Mouse (Mus musculus) adrenal gland (tissue): Measurements from ENCODE around the gene Efna2.

Source experiments
- intact Hi-C: fragments of 180-260 bp; cut with DNase I; formaldehyde crosslinking; loops from one replicate; pipeline ENCODE4 v1.15.1; 2025

Gene Efna2

GRCm38 (mm10) chr10:80141243-80141642 is 38.0 kb upstream of the Efna2 start:
- intact Hi-C loops, result loop anchor here (5.0 kb wide), 1 partner anchor 154 kb away; the partner anchor contains the start of gene Cnn2

GRCm38 (mm10) chr10:80141786-80142529 is 37.3 kb upstream of the Efna2 start:
- intact Hi-C loops, result loop anchor here (5.0 kb wide), 1 partner anchor 155 kb away; the partner anchor contains the start of gene Cnn2

DNA sequence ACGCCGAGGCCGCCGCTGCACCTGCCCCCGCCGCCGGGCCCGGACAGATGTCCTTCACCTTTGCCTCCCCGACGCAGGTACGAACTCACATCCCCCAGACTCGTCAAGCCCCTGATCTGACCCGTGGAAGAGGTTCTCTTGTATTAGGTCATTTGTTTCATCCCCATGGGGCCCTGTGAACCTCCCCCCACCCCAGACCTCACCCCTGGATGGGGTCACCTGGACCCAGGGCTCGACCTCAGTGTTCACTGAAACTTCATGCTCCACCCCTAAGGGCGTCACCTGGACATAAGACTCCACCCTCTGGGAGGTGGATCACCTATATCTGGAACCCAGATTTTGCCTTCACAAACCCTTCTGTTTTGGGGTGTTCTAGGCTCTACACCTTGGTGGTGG is 36.8 kb upstream of the Efna2 start:
- intact Hi-C loops, result loop anchor here (5.0 kb wide), 1 partner anchor 155 kb away; the partner anchor contains the start of gene Cnn2

DNA sequence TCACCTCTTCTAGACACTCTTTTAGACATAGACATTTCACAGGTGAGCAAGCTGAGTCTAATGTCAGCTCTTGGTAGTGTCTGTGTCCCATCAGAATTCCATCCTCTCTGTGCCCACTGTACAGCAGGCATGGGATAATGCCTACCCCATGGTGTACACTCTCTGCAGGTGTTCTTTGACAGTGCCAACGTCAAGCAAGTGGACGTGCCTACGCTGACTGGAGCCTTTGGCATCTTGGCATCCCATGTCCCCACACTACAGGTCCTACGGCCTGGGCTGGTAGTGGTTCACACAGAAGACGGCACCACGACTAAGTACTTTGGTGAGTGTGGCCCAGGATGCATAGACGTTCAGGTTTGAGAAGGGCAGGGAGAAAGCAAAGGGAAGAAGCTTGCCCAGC is 35.6 kb upstream of the Efna2 start:
- intact Hi-C loops, result loop anchor here (5.0 kb wide), 1 partner anchor 156 kb away; the partner anchor contains the start of gene Cnn2

- intact Hi-C loops, result loop anchor here (5.0 kb wide), 1 partner anchor 157 kb away; the partner anchor contains the start of gene Cnn2
Observed at GRCm38 (mm10) chr10:80144159-80144558, 35.1 kb upstream of the Efna2 start.

GRCm38 (mm10) chr10:80144864-80145838 is 34.1 kb upstream of the Efna2 start:
- intact Hi-C loops, result loop anchor here (1.0 to 5.0 kb wide), 2 partner anchors 20 to 158 kb away; partner anchors contain the start of genes Cirbp and Cnn2

DNA sequence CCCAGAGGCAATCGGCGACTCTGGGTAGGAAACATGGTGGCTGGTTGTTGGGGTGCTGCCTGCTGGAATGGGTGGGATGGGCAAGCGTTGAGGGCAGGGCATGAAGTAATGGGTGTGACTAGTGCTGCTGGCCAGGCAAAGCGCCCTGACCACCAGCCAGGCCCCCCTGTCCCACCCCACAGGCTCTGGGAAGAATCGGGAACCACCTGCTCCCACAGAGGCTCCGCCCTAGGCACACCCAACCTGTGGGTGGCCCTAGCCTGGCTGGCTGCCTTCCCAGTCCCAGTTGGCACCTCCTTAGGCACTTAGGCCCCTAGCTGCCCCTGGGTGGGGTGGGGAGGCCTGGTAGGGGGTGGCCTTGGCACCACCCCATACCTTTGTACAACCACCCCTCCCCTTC is 33.4 kb upstream of the Efna2 start:
- intact Hi-C loops, result loop anchor here (1.0 kb wide), 1 partner anchor 19 kb away; the partner anchor contains the start of gene Cirbp

DNA sequence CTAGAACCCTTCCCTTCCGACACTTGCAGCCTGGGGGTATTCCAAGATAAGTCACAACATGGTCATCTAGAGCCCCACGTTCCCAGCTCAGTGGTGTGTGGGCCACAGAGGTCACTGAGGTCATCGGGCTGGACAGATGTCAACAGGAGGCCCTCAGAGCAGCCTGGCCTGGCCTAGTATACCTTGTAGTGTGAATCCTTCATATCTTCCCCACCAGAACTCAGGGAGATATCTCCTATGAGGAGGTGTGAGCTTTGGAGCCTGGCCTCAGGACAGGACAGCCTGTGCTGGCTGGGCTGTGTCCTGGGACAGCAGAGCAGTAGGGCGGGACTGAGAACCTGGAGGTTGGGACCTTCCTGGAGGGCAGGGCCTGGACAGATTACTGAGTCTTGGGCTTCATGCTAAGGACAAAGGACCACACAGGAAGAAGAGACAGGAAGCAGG is 32.7 kb upstream of the Efna2 start:
- intact Hi-C loops, result no loop called here

DNA sequence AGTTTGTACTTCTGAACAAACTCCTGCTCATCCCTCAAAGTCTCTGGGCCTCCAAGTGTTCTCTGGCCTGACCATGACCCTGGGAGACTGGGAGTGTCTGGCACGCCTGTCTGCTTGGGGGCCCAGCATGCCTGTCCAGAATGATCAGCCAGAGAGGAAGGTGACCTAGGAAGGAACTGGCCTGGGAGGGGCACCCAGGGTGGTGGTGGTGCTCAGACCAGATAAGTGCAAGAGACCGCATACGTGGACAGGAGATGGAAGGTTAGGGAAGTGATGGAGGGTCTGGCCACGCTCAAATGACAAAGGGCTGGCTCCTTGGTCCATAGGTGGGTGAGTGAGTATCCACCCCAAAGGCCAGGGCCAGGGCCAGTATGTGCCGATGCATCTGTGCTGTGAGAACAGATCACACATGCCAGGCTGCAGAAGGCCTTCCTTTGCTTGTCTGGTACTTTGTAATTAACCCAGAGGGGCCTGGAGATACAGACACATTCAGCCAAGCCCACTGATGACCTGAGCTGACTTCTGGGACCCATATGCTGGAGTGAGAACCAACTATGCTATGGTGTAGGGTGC is 32.0 kb upstream of the Efna2 start:
- intact Hi-C loops, result no loop called here

DNA sequence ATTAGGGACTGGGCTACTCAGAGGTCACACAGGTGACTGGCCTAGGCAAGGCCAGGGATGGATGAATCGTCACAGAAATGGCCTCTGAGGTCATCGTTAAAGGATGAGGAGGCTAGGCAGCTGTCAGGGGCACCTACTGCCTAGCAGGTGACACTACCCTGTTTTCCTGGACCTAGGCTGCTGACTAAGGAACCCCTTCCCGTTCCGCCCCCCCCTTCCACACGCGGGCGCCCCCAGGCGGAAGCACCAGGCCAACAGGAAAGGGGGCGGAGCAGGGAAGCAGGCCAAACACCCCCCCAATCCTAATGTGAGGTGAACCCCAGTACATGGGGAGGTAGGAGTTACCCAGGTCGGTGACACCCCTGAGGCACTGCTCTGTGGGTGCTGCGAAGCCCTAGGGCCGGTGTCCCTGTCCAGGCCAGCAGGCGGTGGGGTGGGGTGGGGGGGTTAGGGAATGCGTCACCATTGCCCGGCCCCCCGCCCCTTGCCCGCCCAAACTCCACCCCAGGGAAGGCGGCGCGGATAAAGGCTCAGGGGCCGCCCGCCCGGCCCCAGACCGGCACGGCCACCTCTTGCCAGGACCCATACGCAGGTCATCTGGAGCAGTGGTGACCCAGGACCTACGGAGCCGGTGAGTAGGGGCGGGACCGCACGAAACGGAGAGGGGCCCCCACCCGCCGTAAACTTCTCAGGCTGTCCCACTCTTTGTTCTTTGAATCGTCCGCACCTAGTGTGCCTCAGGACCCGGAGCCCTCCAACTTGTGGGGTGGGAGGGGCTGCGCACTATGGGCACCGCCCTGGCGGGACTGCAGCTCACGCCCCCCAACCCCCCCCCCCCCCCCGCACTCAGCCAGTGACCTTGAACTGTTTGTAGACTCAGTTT is 31.3 kb upstream of the Efna2 start, which contains the start of gene Midn:
Midn (plus strand) TSS at position 554 of the 883 bp plus-strand sequence.
- intact Hi-C loops, result no loop called here

GRCm38 (mm10) chr10:80148610-80149290 is 30.5 kb upstream of the Efna2 start:
- intact Hi-C loops, result no loop called here

DNA sequence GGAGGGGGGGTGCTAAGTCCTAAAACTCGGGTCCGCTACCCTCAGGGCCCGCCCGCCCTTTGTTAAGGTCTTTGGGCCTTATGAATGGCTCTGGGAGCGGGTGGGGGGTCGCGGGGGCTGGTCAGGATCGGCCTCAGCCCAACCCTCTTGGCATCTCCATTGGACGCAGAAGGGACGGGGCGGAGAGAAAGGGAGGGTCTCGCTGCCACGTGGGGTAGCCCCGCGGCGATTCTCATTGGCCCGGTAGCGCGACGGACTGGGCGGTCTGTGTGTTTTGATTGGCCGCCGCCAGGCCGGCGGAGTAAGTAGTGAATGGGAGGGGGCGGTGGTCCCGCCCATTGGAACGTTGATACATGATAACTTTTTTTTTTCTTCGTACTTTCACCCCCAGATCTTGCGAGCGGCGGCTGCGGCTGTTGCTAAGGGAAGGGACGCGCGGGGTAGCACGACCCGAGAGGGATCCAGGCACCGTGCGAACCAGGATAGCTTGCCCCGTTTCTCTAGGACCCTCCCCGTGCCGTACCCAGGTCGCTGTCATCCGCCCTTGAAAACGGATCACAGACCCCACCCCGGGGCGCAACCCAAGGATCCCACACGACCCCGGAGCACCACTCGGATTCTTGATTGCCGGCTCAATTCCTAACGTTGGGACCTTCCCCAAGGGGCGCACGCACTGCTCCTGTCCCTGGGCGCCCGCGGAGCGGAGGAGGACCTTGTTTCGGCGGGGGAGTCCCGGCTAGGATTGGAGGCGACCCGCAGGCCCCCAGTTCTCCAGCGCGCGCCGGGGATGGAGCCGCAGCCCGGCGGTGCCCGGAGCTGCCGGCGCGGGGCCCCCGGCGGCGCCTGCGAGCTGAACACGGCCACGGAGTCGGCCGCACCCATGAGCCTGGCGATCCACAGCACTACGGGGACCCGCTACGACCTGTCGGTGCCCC is 29.7 kb upstream of the Efna2 start:
- intact Hi-C loops, result no loop called here

GRCm38 (mm10) chr10:80150226-80151210 is 28.8 kb upstream of the Efna2 start:
- intact Hi-C loops, result no loop called here

- intact Hi-C loops, result no loop called here
Observed at GRCm38 (mm10) chr10:80151211-80152034, 27.9 kb upstream of the Efna2 start.

GRCm38 (mm10) chr10:80152071-80152872 is 27.0 kb upstream of the Efna2 start:
- intact Hi-C loops, result no loop called here
